ENCODE assay signal across 32 mouse cellular contexts in genomic region chr6:115374871-115375852, GRCm38 (mm10). TPM values are rescaled to one million over a fixed set of nuclear protein-coding genes. Genes with fewer than 3 reads are reported as not detected.
DNase-seq lines count a peak whose midpoint lies in the region; ATAC-seq and TF ChIP-seq lines count a peak whose summit lies in the region.
"Had no signal": no experiment of that assay in that cellular context is flagged by ENCODE, and none has a peak within 500 bp of the region (broad histone marks: within the 10 kb centered on the region; RNA-seq: fewer than 3 reads in every experiment).

No protein-coding gene starts in this region.

- no peak for TF ChIP-seq POLR2A in liver, adult 2 months (IDR thresholded peaks at IDR 0.05; ENCODE audit: extremely low read depth, insufficient read depth, low read length)

- H3K4me3 ChIP-seq in liver, adult 2 months (ENCODE audit: insufficient read depth, low read depth, low read length) = no peak overlapping the region
- no peak overlapping the region for H3K4me3 ChIP-seq in liver, embryonic 12.5 days
- H3K4me3 ChIP-seq in hindbrain, embryonic 13.5 days = no peak overlapping the region
- H3K4me3 ChIP-seq: erythroblast, embryonic 14.5 days; hindbrain, embryonic 12.5 days; limb, embryonic 12.5 days; neural tube, embryonic 13.5 days had no signal

- peak; percentile 26 for DNase-seq in liver, adult 2 months (ENCODE audit: extremely low read depth, low read depth, low spot score)
- peak; percentile 29 for DNase-seq in A20 (ENCODE audit: low read depth, low spot score)
- DNase-seq in layer of hippocampus, postnatal 36 days = no peak
- no peak for DNase-seq in thymus, adult 18-20 months
- DNase-seq: adrenal gland, adult 2 months; adrenal gland, postnatal 36 days; cerebellum, adult 11-12 months; cerebellum, adult 9-11 months; heart, adult 11 months; heart, postnatal 36 days; kidney, adult 8-10 months; kidney, postnatal 4 days; liver, postnatal 0 days; lung, postnatal 14 days; thymus, postnatal 14 days had no signal

- ATAC-seq in liver, embryonic 12.5 days = no peak
- peak; percentile 50; the same call in 1 of the 2 replicates for ATAC-seq in common myeloid progenitor, adult 5-6 weeks (replicated peaks; ENCODE audit: low read depth, poor library complexity, severe bottlenecking)
- ATAC-seq in megakaryocyte-erythroid progenitor cell, adult 5-6 weeks (replicated peaks; ENCODE audit: low FRiP score, low TSS enrichment, poor library complexity, severe bottlenecking) = peak; percentile 67; the same call in 1 of the 2 replicates
- ATAC-seq in hindbrain, embryonic 13.5 days (ENCODE audit: low FRiP score) = no peak
- ATAC-seq: activated CD4-positive, CD25-positive, alpha-beta regulatory T cell, adult 4 months; CD4-positive, CD25-positive, alpha-beta regulatory T cell, adult 4 months; forebrain, embryonic 16.5 days; intestine, embryonic 16.5 days; liver, postnatal 0 days had no signal

- H3K27me3 ChIP-seq in liver, adult 2 months (ENCODE audit: control insufficient read depth, insufficient read depth, low read length) = no peaks in the 10 kb centered on the region
- no peaks in the 10 kb centered on the region for H3K27me3 ChIP-seq in liver, embryonic 12.5 days (replicated peaks)
- no peaks in the 10 kb centered on the region for H3K27me3 ChIP-seq in hindbrain, embryonic 13.5 days
- H3K27me3 ChIP-seq: hindbrain, embryonic 12.5 days; limb, embryonic 12.5 days; neural tube, embryonic 13.5 days had no signal

- H3K4me2 ChIP-seq in liver, embryonic 12.5 days = no peak overlapping the region
- no peak overlapping the region for H3K4me2 ChIP-seq in hindbrain, embryonic 13.5 days
- H3K4me2 ChIP-seq: heart, embryonic 11.5 days; hindbrain, embryonic 12.5 days; limb, embryonic 12.5 days; liver, embryonic 11.5 days; midbrain, embryonic 11.5 days; neural tube, embryonic 13.5 days had no signal

- no peaks in the 10 kb centered on the region for H3K36me3 ChIP-seq in liver, adult 2 months (ENCODE audit: control insufficient read depth, insufficient read depth, low read length)
- H3K36me3 ChIP-seq in liver, embryonic 12.5 days = no peaks in the 10 kb centered on the region
- H3K36me3 ChIP-seq in hindbrain, embryonic 13.5 days = no peaks in the 10 kb centered on the region
- H3K36me3 ChIP-seq: hindbrain, embryonic 12.5 days; limb, embryonic 12.5 days; neural tube, embryonic 13.5 days had no signal

- TF ChIP-seq CTCF in liver, adult 2 months (IDR thresholded peaks at IDR 0.05; ENCODE audit: low read depth, low read length) = no peak

- no peak overlapping the region for H3K9ac ChIP-seq in liver, adult 2 months (ENCODE audit: low read depth, low read length)
- H3K9ac ChIP-seq in liver, embryonic 12.5 days = no peak overlapping the region
- no peak overlapping the region for H3K9ac ChIP-seq in hindbrain, embryonic 13.5 days
- H3K9ac ChIP-seq: hindbrain, embryonic 12.5 days; limb, embryonic 12.5 days; liver, postnatal 0 days; neural tube, embryonic 13.5 days had no signal

- no peak overlapping the region for H3K27ac ChIP-seq in liver, adult 2 months (replicated peaks; ENCODE audit: insufficient read depth, low read depth, low read length)
- H3K27ac ChIP-seq in liver, embryonic 12.5 days = no peak overlapping the region
- no peak overlapping the region for H3K27ac ChIP-seq in hindbrain, embryonic 13.5 days
- H3K27ac ChIP-seq: hindbrain, embryonic 12.5 days; kidney, postnatal 0 days; limb, embryonic 12.5 days; neural tube, embryonic 13.5 days had no signal

- no peaks in the 10 kb centered on the region for H3K9me3 ChIP-seq in liver, embryonic 12.5 days (replicated peaks)
- no peaks in the 10 kb centered on the region for H3K9me3 ChIP-seq in hindbrain, embryonic 13.5 days
- H3K9me3 ChIP-seq: hindbrain, embryonic 12.5 days; limb, embryonic 12.5 days; neural tube, embryonic 13.5 days had no signal

- WGBS in liver, adult 2 months = 87% methylated on average over 5 of the region's 5 CpGs
- WGBS in liver, embryonic 12.5 days (ENCODE audit: insufficient replicate concordance) = 71% methylated on average over 5 of the region's 5 CpGs
- WGBS in hindbrain, embryonic 13.5 days = 86% methylated on average over 5 of the region's 5 CpGs

- H3K79me2 ChIP-seq in liver, adult 2 months (ENCODE audit: control insufficient read depth, insufficient read depth, low read length) = no peaks in the 10 kb centered on the region

- H3K4me1 ChIP-seq in liver, adult 2 months (ENCODE audit: control insufficient read depth, insufficient read depth, low read length) = no peaks in the 10 kb centered on the region
- H3K4me1 ChIP-seq in liver, embryonic 12.5 days = no peaks in the 10 kb centered on the region
- no peaks in the 10 kb centered on the region for H3K4me1 ChIP-seq in hindbrain, embryonic 13.5 days (replicated peaks)
- H3K4me1 ChIP-seq: hindbrain, embryonic 12.5 days; limb, embryonic 12.5 days; neural tube, embryonic 13.5 days had no signal

RNA-seq across cellular contexts. Expression of gene Pparg, which starts 14.4 kb away (rescaled TPM):
- total RNA-seq in liver, adult 2 months (2014; rRNA removed) = 8.5 and 8.9 TPM in 2 replicates
- polyA plus RNA-seq in liver, adult 2 months (2012; rRNA removed) = 4.5 and 6.2 TPM in 2 replicates
- 1.1 and 1.4 TPM in 2 replicates for polyA plus RNA-seq in liver, embryonic 12.5 days (2016; fragmentation: Nextera tagmentation; extraction: Ambion mirVana)
- total RNA-seq in common myeloid progenitor, adult 5-6 weeks (2017) = 1.5 TPM in 1 of 2 replicates, not detected in the other
- not detected in 2 replicates for total RNA-seq in megakaryocyte-erythroid progenitor cell, adult 5-6 weeks (2014; fragmentation: Nextera tagmentation)
- total RNA-seq in megakaryocyte-erythroid progenitor cell, adult 5-6 weeks (2017) = not detected in 2 replicates
- 1 to 10 TPM; 1.6 to 1.8 TPM for total RNA-seq in layer of hippocampus, postnatal 36 days (2021)
- polyA plus RNA-seq in hindbrain, embryonic 13.5 days (2015; fragmentation: Nextera tagmentation; extraction: Ambion mirVana) = 0.30 and 0.45 TPM in 2 replicates
- polyA plus RNA-seq: erythroblast, embryonic 14.5 days; forebrain, embryonic 11.5 days had no signal

Comparison
In these comparisons a context has a peak if more than half of its experiments do, and no peak if none do; other contexts are left out.
1. DNase-seq: peak in liver, adult 2 months (single experiment) and A20 (single experiment); none in layer of hippocampus, postnatal 36 days (0 of 2) and thymus, adult 18-20 months (0 of 2).
2. ATAC-seq: peak in common myeloid progenitor, adult 5-6 weeks (single experiment) and megakaryocyte-erythroid progenitor cell, adult 5-6 weeks (single experiment); none in liver, embryonic 12.5 days (single experiment) and hindbrain, embryonic 13.5 days (single experiment).